Mouse (Mus musculus) cerebellum, postnatal 36 days (tissue): ENCODE data around the gene Nr4a1.
A peak's percentile ranks its signal among the peaks of the same experiment; 100 is the strongest.

ENCODE experiments used
- DNase-seq, 2 experiments: peaks; one replicate each; pipeline ENCODE4 v3.0.0; 2021 to 2022; ENCODE audit warnings: mixed read lengths in 2 of 2

Gene Nr4a1

GRCm38 (mm10) chr15:101233641-101234275 is 20.3 kb upstream of the Nr4a1 start:
- DNase-seq, result no peak

- no peak for DNase-seq
These were observed 19.3 kb upstream of the Nr4a1 start for GRCm38 (mm10) chr15:101234611-101235341.

GRCm38 (mm10) chr15:101235342-101235698 is 18.7 kb upstream of the Nr4a1 start:
- DNase-seq, result no peak

GRCm38 (mm10) chr15:101235728-101236327 is 18.2 kb upstream of the Nr4a1 start:
- no peak for DNase-seq

GRCm38 (mm10) chr15:101236878-101237277 is 17.2 kb upstream of the Nr4a1 start:
- DNase-seq, result peak; percentile 65 to 67

- DNase-seq, result peak; percentile 68 to 72
These were observed 15.1 kb upstream of the Nr4a1 start for GRCm38 (mm10) chr15:101238885-101239511.

- no peak for DNase-seq
These were observed 14.2 kb upstream of the Nr4a1 start for GRCm38 (mm10) chr15:101239821-101240220.

GRCm38 (mm10) chr15:101240799-101241204 is 13.3 kb upstream of the Nr4a1 start:
- DNase-seq, result peak; percentile 89 to 97

GRCm38 (mm10) chr15:101241236-101241635 is 12.8 kb upstream of the Nr4a1 start:
- no peak for DNase-seq

GRCm38 (mm10) chr15:101241853-101242252 is 12.2 kb upstream of the Nr4a1 start:
- DNase-seq, result no peak

- DNase-seq, result peak; percentile 80 to 86
These were observed 11.4 kb upstream of the Nr4a1 start for GRCm38 (mm10) chr15:101242645-101243044.

GRCm38 (mm10) chr15:101244012-101244411 is 10.1 kb upstream of the Nr4a1 start:
- DNase-seq, result no peak

- DNase-seq, result peak; percentile 92
These were observed 7.6 kb upstream of the Nr4a1 start for GRCm38 (mm10) chr15:101246231-101247154.

- no peak for DNase-seq
These were observed 6.9 kb upstream of the Nr4a1 start for GRCm38 (mm10) chr15:101247155-101247498.

GRCm38 (mm10) chr15:101248029-101248710 is 5.9 kb upstream of the Nr4a1 start:
- DNase-seq, result no peak

GRCm38 (mm10) chr15:101250220-101250800 is 3.8 kb upstream of the Nr4a1 start:
- DNase-seq, result no peak

GRCm38 (mm10) chr15:101251930-101252329 is 2.1 kb upstream of the Nr4a1 start:
- no peak for DNase-seq

GRCm38 (mm10) chr15:101252614-101253013 is 1.5 kb upstream of the Nr4a1 start:
- DNase-seq, result no peak

- DNase-seq, result no peak
These were observed 545 bp upstream of the Nr4a1 start for GRCm38 (mm10) chr15:101253563-101253885.

- DNase-seq, result no peak
These were observed 1.9 kb downstream of the Nr4a1 start for GRCm38 (mm10) chr15:101255842-101256462.
